Mouse (Mus musculus) lung, embryonic 14.5 days (tissue): ENCODE measurements around the gene Slfn8. TPM values are rescaled to one million over a fixed set of nuclear protein-coding genes. Genes with fewer than 3 reads are reported as not detected.

Source experiments
- ATAC-seq: fragments of 200-750 bp; cut with Nextera tagmentation; 2 replicates; pipeline ENCODE4 v1.8.0; 2017; ENCODE audit warnings: mild to moderate bottlenecking, moderate TSS enrichment, moderate library complexity; ENCODE audit not compliant: insufficient read depth
- DNase-seq: peaks from one replicate; pipeline ENCODE4 v3.0.0-alpha.2; 2015
- H3K27ac ChIP-seq: fragments of 300-500 bp; sonication (generic); 2 replicates; pipeline ENCODE4 v1.5.1; 2014; ENCODE audit warnings: low read depth, mild to moderate bottlenecking, moderate library complexity
- H3K27me3 ChIP-seq: fragments of 300-500 bp; sonication (generic); 2 replicates; pipeline ENCODE4 v1.6.1; 2014; ENCODE audit warnings: low read length, control low read depth; ENCODE audit not compliant: insufficient read depth
- H3K36me3 ChIP-seq: fragments of 300-500 bp; sonication (generic); 2 replicates; pipeline ENCODE4 v1.6.1; 2014; ENCODE audit warnings: control low read depth; ENCODE audit not compliant: insufficient read depth
- H3K4me1 ChIP-seq: fragments of 300-500 bp; sonication (generic); 2 replicates; pipeline ENCODE4 v1.6.1; 2014; ENCODE audit warnings: antibody characterized with exemption, control low read depth; ENCODE audit not compliant: insufficient read depth
- H3K4me2 ChIP-seq: fragments of 300-500 bp; sonication (generic); 2 replicates; pipeline ENCODE4 v1.6.1; 2014; ENCODE audit warnings: mild to moderate bottlenecking
- H3K4me3 ChIP-seq: fragments of 300-500 bp; sonication (generic); 2 replicates; pipeline ENCODE4 v1.5.1; 2014; ENCODE audit warnings: low read depth, low read length
- H3K9ac ChIP-seq: fragments of 300-500 bp; sonication (generic); 2 replicates; pipeline ENCODE4 v1.6.1; 2014
- H3K9me3 ChIP-seq: fragments of 300-500 bp; sonication (generic); 2 replicates; pipeline ENCODE4 v1.6.1; 2016; ENCODE audit warnings: low read depth, low read length, control low read depth
- CTCF ChIP-seq: IDR thresholded peaks from 2 replicates; pipeline ENCODE4 v1.5.1; 2016; ENCODE audit warnings: antibody characterized with exemption, low read depth
- WGBS: fragments of 180-500 bp; shearing (Covaris S2); extraction: QIAGEN DNeasy Blood & Tissue Kit; methylation state at CpG from one replicate; pipeline ENCODE4 v1.1.7; 2014; 5-methylcytosine and 5-hydroxymethylcytosine counted together
- polyA plus RNA-seq: library from polyadenylated mRNA; unstranded; fragments of >200 nt; fragmentation: Nextera tagmentation; extraction: Ambion mirVana; gene quantifications from 2 replicates; pipeline ENCODE4 v1.2.1, GENCODE M21; 2014

The Slfn8 gene
- polyA plus RNA-seq, 1 experiment from 2014 or later, result 0.75 TPM

GRCm38 (mm10) chr11:83063126-83063525, 42.5 kb upstream of the Slfn8 start:
- ATAC-seq, result no peak
- DNase-seq, result no peak

GRCm38 (mm10) chr11:83061806-83062205, 41.2 kb upstream of the Slfn8 start:
- ATAC-seq (no peak), DNase-seq (no peak)
- Histone ChIP-seq H3K4me2 (no peak overlapping the region), H3K27ac (no peak overlapping the region), H3K4me3 (no peak overlapping the region), H3K9me3 (no peaks in the 10 kb centered on the region), H3K36me3 (no peaks in the 10 kb centered on the region), H3K9ac (no peak overlapping the region), H3K27me3 (no peaks in the 10 kb centered on the region), H3K4me1 (no peaks in the 10 kb centered on the region)
- TF ChIP-seq CTCF, result no peak
- WGBS, result 82% methylated on average over 7 of the region's 7 CpGs

More at GRCm38 (mm10) chr11:83063126-83063525, 42.5 kb upstream of the Slfn8 start:
- Histone ChIP-seq H3K4me2 (no peak overlapping the region), H3K27ac (no peak overlapping the region), H3K36me3 (no peaks in the 10 kb centered on the region), H3K27me3 (no peaks in the 10 kb centered on the region), H3K9ac (no peak overlapping the region), H3K9me3 (no peaks in the 10 kb centered on the region), H3K4me1 (no peaks in the 10 kb centered on the region), H3K4me3 (no peak overlapping the region)
- whole genome bisulfite sequencing, result 67% methylated on average over 4 of the region's 4 CpGs
- no peak for TF ChIP-seq CTCF

- ATAC-seq (no peak), DNase-seq (no peak)
- Histone ChIP-seq H3K4me3 (no peak overlapping the region), H3K27me3 (no peaks in the 10 kb centered on the region), H3K27ac (no peak overlapping the region), H3K4me1 (no peaks in the 10 kb centered on the region), H3K9me3 (no peaks in the 10 kb centered on the region), H3K36me3 (no peaks in the 10 kb centered on the region), H3K4me2 (no peak overlapping the region), H3K9ac (no peak overlapping the region)
- no peak for TF ChIP-seq CTCF
- 66% methylated on average over 5 of the region's 5 CpGs for WGBS
Measured at GRCm38 (mm10) chr11:83060412-83061020, 39.9 kb upstream of the Slfn8 start.

- Histone ChIP-seq H3K27me3 (no peaks in the 10 kb centered on the region), H3K27ac (no peak overlapping the region), H3K9ac (no peak overlapping the region), H3K36me3 (no peaks in the 10 kb centered on the region), H3K4me2 (no peak overlapping the region), H3K4me1 (no peaks in the 10 kb centered on the region), H3K4me3 (no peak overlapping the region), H3K9me3 (no peaks in the 10 kb centered on the region)
- TF ChIP-seq CTCF, result peak; percentile 79
- WGBS, result 1% methylated on average over 5 of the region's 5 CpGs
- ATAC-seq, result no peak
- DNase-seq, result peak; percentile 74
Measured at GRCm38 (mm10) chr11:83057863-83058262, 37.3 kb upstream of the Slfn8 start.

GRCm38 (mm10) chr11:83045642-83046041, 25.0 kb upstream of the Slfn8 start:
- no peaks in the 10 kb centered on the region for H3K27me3 ChIP-seq
- no peak overlapping the region for H3K4me3 ChIP-seq
- no peak overlapping the region for H3K9ac ChIP-seq
- no peak for TF ChIP-seq CTCF
- H3K4me1 ChIP-seq, result no peaks in the 10 kb centered on the region
- DNase-seq (no peak), ATAC-seq (no peak)
- no peak overlapping the region for H3K4me2 ChIP-seq
- 75% methylated on average over 3 of the region's 3 CpGs for WGBS
- H3K27ac ChIP-seq, result no peak overlapping the region
- no peaks in the 10 kb centered on the region for H3K9me3 ChIP-seq
- no peaks in the 10 kb centered on the region for H3K36me3 ChIP-seq

GRCm38 (mm10) chr11:83043891-83044290, 23.3 kb upstream of the Slfn8 start:
- Histone ChIP-seq H3K36me3 (no peaks in the 10 kb centered on the region), H3K9me3 (no peaks in the 10 kb centered on the region), H3K27ac (no peak overlapping the region), H3K9ac (no peak overlapping the region), H3K4me2 (no peak overlapping the region), H3K4me1 (no peaks in the 10 kb centered on the region), H3K4me3 (no peak overlapping the region), H3K27me3 (no peaks in the 10 kb centered on the region)
- no peak for TF ChIP-seq CTCF
- no peak for DNase-seq
- ATAC-seq, result no peak
- 68% methylated on average over 4 of the region's 4 CpGs for WGBS

GRCm38 (mm10) chr11:83041000-83041399, 20.4 kb upstream of the Slfn8 start:
- Histone ChIP-seq H3K4me1 (no peaks in the 10 kb centered on the region), H3K9me3 (no peaks in the 10 kb centered on the region), H3K9ac (no peak overlapping the region), H3K36me3 (no peaks in the 10 kb centered on the region), H3K4me3 (no peak overlapping the region), H3K27ac (no peak overlapping the region), H3K27me3 (no peaks in the 10 kb centered on the region), H3K4me2 (no peak overlapping the region)
- ATAC-seq, result no peak
- DNase-seq, result no peak
- TF ChIP-seq CTCF, result no peak
